Mouse (Mus musculus) liver, adult 2 months (tissue): ENCODE results near the gene Serinc2.

Experiments used
- CTCF ChIP-seq: fragments of 200-500 bp; IDR thresholded peaks from 2 replicates; pipeline ENCODE4 v1.5.1; 2011; ENCODE audit warnings: low read depth, low read length, control low read depth
- POLR2A ChIP-seq: fragments of 200-500 bp; IDR thresholded peaks from 2 replicates; pipeline ENCODE4 v1.6.1; 2011; ENCODE audit warnings: low read length, control low read depth; ENCODE audit not compliant: insufficient read depth; ENCODE audit errors: extremely low read depth

DNA sequence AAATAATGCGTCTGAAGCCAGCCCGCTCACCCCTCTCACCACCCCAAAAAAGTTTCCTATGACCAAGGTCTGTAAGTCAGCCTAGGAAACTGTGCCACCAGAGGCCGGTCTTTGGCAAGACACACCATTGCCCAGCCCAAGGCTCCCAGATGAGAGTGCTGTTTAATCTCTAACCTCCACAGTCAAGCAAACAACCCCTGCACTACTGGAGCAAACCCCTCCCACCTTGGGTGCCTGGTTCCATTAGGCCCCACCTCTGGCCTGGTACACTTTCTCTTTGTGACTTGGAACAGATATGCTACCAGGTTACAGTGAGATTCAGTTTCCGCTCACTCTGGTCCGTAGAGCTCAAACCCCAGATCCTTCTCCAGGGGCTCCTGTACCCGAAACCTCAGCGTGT lies 11.9 kb downstream of the Serinc2 start:
- TF ChIP-seq POLR2A: no peak
- TF ChIP-seq CTCF: no peak
